Mouse (Mus musculus) megakaryocyte, embryonic 14.5 days (primary cell): ENCODE measurements around the gene Adamtsl3.

ENCODE experiments used
- FLI1 ChIP-seq: IDR thresholded peaks from 2 replicates; pipeline ENCODE4 v1.6.1; 2012; ENCODE audit warnings: low read length, inconsistent platforms, mixed read lengths
- GATA1 ChIP-seq: IDR thresholded peaks from 3 replicates; pipeline ENCODE4 v1.6.1; 2012; ENCODE audit warnings: mixed read lengths, low read length, inconsistent platforms, borderline replicate concordance

DNA sequence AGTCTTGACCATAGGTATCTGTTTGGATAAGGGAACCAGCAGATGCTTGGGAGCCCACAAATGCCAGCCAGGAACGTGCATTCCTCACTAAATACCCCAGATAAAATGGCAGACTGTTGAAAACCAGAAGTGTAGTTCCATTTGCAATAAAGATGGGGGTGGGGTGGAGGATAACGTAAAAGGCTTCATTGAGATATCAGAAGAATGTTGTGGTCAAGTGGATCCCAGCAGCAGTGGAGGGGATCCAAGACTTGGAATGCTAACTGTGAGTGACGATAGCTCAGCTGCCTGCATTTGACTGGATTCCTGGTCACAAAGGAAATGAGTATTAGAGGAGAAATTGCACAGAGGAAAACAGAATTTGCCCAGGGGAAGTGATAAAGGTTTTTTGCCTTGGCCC lies 87.1 kb downstream of the Adamtsl3 start:
- TF ChIP-seq GATA1 (no peak), FLI1 (no peak)
